Mouse (Mus musculus): ENCODE measurements around the gene Sf3a3.
A peak's percentile ranks its signal among the peaks of the same experiment; 100 is the strongest.
"Not testable (repeated sequence)": the region's sequence is repeated elsewhere in the genome, so short reads cannot be mapped to it uniquely, and the experiment has no call there.

The Sf3a3 gene

DNA sequence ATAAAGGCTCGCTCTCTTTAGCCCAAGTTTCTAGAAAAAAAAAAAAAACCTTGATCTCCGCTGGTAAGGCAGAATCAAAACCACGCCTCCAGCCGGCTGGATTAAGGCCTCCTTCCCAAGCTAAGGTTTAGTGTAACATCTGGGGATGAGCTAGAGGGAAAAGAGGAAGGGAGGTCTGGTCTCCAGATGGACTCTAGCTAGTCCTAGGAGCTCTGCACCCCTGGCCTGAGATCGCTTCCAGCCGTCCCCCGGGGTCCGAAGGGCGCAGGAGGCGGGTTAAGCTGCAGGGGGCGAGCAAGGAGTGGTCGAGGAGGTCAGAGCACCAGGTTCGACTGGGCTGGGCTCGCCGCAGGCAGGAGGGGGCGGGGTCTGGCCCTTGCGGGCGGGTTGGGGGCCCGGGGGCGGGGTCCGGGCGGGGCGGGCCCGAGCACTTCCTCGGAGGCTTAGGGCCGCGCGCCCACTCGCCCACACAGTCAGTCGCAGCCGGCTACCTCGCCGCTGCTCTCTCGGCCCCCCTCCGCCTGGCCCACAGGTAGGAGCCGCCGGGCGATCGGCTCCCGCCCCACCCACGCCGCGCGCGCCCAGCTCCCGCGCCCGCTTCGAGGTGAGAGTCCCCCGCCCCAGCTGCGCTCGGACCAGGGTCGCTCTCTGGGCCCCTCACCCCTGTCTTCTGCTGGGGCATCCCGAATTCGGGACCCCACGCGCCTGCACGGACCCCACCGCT, 14.2 kb upstream of the Sf3a3 start, which contains the start of gene Fhl3:
Fhl3 (plus strand) TSS at position 454 of the 724 bp plus-strand sequence.
- peak; percentile 85 for DNase-seq (ENCODE audit: low read depth, low spot score)

DNA sequence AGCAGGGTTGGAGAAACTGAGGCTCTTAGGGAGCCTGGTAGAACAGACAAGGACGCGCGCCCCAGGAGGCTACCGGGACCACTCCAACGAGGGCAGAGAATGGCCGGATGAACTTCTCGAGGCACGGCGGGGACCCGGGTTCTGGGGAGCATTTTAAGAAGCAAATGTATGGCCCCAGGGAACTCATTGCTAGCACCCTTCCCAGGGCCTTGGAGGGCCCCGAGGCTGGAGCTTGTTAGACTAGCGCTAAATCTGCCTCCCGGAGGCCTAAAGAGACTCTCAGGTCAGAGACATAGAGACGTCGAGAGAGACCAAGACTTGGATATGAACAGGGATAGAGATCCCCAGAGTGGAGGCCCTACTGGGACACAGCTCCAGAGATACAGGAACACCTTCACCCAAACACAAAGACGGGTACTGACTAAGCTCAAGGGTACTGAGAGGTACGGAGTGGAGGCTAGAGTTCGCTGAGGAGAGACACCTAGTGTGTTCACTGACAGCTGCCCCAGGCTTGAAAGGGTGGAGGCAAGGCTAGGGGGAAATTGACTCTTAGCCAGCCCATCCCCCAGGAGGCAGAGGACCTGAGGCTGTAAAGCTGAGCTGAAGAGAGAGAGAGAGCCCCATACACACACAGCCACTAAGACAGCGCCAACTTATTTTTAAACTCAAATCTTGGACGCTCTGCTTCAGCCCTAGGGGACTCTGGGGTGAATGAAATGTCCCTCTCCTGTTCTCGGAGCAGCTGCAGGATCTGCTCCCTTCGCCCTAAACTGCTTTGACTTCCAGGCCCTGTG, 13.3 kb upstream of the Sf3a3 start:
- peak; percentile 87 for DNase-seq (ENCODE audit: low read depth, low spot score)

DNA sequence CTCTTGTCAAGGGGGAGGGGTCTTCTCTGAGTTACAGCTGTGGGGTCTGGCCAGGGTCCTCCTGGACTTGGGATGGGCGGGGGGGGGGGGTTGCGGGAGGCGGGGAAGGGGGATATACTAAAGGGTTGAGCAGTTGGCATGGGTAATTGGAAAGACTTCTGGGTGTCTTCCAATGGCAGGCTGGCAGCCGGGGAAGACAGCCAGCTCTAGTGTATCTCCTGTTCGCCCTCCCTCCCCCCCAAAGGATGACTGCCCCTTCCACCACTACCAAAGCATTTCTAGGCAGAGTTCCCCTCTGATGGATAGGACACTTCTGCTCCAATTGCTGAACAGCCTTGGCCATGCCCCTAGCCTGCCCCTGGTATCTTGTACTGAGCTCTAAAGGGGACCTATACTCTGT, 12.7 kb upstream of the Sf3a3 start:
- DNase-seq (ENCODE audit: low read depth, low spot score) = peak; percentile 16

DNA sequence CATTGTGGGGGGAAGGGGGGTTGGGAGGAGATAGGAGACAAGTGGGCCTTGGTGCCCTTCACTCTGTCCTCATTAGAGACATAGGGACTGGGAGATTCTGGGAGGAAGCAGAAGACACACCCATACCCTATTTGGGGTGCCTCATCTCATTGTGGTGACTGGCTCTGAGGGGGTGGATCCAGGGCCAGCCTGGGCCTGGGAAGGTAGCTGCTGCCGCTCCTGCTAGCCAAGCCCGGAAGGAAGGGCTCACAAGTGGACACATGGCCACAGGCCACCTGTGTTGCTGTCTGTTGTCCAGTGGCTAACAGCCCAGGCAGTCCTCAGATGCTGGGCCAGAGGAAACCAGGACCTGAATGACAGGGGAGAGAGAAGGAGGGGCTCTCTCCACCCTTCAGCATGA, 11.2 kb upstream of the Sf3a3 start:
- no peak for DNase-seq (ENCODE audit: low read depth, low spot score)

DNA sequence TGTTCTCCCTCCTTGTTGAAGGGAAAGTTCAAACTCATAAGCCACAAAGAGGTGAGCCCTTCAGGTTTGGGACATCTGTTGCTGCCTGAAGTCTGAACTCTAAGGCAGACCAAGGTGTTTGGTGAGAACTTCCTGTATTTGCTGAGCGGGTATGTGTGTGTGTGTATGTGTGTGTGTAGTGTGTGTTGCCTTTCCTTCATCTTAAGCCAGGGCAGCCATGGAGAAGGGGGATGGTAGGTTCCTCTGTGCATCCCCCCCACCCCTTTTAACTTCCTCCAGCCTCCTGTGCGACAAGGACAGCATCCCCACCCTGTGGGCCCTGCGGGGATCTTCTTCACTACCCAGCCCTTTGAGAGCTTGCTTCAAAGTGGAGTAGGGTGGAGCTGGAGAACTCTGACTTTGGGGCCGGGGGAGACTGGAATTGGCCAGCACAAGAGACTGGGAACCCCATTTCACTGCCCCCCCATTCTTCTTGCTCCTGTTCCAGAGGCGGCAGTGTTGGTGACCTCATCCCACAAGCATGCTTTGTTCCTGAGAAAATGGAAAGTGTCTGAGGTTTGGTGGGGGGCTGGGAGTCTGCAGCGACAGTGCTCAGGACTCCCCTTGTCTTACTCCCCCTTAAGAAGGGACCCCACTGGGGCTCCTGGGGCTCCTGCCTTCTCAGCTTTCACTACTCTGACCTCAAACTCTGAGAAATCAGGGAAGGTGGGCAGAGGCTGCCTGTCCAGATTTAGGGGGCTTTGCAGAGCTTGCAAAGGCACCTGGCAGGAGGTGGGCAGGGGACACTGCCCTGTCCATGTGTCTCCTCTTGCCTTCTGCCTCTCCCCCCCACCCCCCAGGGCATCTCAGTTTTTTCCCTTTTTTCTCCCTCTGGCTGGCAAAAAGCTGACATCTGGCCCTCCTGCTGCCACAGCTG, 10.4 kb upstream of the Sf3a3 start:
- peak; percentile 80 for DNase-seq (ENCODE audit: low read depth, low spot score)

DNA sequence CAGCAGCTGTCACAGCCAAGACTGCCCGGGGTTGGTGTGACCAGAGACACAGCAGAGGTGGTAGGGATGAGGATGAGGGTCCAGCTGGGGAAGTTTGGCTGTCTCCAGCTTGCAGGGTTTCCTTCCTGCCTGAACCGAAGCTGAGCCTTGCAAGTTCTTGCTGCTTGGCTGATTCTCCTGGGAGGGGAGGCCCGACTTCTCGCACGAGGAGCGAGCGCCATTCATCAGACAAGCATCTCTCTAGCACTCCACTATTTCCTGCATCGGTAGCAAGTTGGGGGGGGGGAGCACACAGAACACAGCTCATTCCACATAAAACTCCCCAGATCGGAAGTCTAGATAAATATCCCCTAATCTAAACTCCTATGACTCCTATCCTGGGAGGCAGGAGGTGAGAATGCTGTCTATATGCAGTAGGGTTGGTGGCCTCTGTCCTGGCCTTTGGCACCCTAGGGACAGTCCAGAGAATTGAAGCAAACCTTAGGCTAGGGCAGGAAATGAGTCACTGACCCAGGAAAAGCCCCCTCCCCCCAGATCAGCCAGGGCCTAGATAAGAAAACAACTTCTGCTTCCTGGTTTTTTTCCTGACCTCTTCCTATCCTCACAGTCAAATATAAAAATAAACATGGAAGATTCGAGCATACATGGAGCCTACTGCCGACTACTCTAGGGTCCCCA, 9.6 kb upstream of the Sf3a3 start:
- peak; percentile 69 for DNase-seq (ENCODE audit: low read depth, low spot score)

DNA sequence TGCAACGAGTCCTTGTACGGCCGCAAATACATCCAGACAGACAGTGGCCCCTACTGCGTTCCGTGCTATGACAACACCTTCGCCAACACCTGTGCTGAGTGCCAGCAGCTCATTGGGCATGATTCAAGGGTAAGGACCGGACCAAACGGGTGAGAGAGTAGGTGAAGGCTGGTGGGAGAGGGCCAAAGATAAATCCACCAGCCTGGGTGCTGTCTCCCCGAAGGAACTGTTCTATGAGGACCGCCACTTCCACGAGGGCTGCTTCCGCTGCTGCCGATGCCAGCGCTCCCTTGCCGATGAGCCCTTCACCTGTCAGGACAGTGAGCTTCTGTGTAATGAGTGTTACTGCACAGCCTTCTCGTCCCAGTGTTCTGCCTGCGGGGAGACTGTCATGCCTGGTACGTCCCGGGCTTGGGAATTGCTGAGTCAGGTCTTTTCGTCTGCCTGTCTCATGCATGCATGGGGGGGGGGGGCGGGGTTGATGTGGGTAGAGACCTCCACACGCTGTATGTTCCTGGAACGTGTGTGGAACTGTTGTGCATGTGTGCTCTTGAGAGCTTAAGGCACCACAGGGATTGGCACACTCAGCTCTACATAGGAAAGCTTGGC, 8.8 kb upstream of the Sf3a3 start:
- no peak for DNase-seq (ENCODE audit: low read depth, low spot score)

DNA sequence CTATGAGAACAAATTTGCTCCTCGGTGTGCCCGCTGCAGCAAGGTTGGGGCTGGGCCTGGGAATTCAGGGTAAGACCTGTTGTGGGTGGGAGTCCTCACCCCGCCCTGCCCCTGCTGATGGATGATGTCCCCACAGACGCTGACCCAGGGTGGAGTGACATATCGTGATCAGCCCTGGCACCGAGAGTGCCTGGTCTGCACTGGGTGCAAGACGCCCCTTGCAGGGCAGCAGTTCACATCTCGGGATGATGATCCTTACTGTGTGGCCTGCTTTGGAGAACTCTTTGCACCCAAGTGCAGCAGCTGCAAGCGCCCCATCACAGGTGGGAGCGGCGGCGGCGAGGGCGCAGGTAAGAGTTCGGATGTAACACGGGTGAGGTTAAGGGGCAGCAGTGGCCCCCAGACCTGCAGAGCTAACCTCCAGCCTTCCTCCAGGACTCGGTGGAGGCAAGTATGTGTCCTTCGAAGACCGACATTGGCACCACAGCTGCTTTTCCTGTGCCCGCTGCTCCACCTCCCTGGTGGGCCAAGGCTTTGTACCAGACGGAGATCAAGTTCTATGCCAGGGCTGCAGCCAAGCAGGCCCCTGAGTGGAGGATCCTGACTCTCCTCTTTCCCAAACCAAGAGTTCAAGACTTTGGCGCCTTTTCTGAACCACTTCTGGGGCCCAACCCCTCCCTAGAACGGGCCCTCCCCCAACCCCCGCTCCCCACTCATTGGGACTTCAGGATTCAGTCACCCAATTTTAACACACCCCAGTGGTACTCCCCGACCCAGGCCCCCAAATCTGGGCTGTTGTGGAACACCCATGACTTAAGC, 7.0 kb upstream of the Sf3a3 start:
- peak; percentile 8 for DNase-seq (ENCODE audit: low read depth, low spot score)

DNA sequence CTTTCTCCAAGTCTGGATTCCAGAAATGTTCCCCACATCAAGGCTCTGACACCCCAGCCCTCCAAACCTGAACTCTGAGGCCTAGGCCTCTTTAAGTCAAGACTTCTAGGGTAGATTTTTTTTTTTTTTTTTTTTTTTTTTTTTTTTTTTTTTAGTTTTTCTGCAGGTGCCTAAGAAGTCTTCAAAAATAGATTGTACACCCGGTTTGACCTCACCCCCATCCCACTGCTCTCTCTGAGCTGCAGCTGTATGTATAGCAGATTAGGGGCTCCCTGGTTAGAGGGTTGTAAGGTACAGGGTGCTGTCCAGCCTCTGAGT, 6.4 kb upstream of the Sf3a3 start:
- not testable (repeated sequence) for DNase-seq (ENCODE audit: low read depth, low spot score)

DNA sequence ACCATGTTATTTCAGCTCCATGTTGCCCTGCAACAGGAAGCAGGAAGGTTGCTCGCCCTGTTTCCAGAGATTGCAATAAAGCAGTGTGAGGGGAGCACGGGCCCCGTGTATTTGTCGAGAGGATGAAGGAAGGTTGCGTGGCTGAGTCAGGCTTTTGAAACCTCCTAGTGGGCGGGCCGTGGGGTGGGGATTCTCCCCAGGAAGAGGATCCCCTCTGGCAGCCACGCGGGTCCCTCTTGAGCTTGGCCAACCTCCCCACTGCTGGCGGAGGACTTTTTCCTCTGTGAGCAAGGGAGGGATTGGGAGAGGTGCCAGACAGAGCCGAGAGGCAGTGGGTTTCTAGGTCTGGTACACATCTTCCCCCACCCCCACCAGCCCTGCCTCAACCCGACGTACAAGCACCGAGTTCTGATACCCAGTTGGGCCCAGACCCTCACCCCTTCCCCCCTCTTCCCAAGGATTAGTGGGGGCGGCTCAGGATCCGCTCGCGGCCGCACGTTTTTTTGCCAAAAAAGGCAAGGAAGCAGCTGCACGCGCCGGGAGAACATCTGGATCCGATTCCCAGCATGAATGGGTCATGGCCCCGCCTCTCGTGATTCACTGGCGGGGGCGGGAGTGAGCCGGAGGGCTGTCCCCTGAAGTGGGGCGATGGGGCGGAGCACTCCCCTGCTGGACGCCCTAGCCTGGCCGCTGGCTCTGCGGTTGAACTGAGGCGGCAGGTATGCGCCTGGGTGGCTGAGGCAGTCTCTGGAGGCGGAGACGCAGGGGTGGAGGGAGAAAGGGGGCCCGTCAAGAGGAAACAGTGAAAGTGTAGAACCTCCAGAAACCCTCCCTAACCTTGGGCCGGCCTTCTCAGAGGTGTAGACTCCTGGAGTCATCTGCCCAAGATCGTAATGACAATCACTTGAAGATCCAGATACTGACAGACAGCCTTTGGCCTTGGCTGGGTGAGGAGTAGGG, 5.8 kb upstream of the Sf3a3 start:
- DNase-seq (ENCODE audit: low read depth, low spot score) = peak; percentile 96

DNA sequence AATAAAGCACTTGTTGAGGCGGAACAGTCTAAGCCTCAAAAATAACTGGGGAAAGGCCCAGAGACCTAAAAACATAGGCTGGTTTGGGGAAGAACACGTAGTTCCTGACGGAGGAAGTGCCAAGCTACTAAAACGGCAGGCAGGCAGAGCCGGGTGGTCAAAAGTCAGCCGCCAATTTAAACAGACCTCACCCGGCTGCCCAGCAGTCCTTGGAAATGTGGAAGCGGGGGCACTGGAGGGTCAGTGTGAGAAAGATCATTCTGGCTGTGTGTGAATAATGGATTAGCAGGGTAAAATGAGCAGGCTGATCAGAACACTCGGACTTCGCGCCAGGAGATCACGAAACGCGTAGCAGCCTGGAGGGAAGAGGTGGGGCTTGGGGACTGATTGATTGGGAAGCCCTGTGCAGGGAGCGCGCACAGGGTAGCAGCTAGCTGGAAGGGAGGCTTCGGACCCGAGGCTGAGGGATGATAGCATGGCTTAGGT, 4.6 kb upstream of the Sf3a3 start:
- DNase-seq (ENCODE audit: low read depth, low spot score) = peak; percentile 81

DNA sequence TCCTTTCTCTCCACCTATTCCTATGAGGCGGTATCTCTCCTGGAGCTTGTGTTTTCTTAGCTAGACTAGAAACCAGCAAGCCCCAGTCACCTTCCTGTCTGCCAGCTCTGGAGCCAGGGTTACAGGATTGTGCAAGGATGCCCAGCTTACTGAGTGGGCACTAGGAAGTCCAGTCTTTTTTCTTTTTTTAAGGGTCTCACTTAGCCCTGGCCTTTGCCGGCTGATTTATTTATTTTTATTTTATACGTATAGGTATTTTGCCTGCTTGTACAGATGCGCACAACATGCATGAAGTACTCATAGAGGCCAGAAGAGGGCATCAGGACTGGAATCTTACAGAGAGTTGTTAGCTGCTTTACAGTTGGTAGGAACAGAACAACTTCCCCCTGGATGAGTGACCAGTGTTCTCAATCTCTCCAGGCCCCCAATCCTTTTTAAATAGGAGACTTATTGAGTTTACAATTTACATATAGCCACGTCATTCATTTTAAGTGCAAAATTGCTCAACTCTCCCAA, 3.7 kb upstream of the Sf3a3 start:
- DNase-seq (ENCODE audit: low read depth, low spot score) = peak; percentile 83

DNA sequence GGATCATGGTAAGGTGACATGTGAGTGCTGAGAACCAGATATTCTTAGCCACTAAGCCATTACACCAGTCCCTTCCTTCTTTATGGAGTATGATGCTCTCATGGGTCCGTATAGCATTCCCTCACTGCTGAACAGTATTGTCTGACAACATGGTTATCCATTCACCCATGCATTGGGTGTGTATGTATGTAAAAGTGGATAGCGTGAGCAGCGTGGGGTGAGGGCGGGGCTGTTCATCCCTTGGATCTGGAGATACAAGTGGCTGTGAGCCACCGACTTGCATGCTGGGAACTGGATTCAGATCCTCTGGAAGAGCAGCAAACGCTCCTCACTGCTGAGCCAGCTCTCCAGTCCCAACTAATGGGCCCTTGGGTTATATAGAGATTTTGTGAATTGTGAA, 2.0 kb upstream of the Sf3a3 start:
- no peak for DNase-seq (ENCODE audit: low read depth, low spot score)

DNA sequence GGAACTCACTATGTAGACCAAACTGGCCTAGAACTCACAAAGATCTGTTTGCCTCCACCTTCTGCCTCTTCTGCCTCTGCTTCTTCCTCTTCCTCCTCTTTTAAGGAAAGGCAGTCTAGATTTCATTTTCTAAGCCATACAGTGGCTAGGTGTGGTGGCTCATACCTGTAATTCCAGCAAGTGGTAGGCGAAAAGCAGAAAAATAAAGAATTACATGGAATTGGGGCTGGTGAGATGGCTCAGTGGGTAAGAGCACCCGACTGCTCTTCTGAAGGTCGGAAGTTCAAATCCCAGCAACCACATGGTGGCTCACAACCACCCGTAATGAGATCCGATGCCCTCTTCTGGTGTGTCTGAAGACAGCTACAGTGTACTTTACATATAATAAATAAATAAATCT, 726 bp upstream of the Sf3a3 start:
- DNase-seq (ENCODE audit: low read depth, low spot score) = not testable (repeated sequence)

DNA sequence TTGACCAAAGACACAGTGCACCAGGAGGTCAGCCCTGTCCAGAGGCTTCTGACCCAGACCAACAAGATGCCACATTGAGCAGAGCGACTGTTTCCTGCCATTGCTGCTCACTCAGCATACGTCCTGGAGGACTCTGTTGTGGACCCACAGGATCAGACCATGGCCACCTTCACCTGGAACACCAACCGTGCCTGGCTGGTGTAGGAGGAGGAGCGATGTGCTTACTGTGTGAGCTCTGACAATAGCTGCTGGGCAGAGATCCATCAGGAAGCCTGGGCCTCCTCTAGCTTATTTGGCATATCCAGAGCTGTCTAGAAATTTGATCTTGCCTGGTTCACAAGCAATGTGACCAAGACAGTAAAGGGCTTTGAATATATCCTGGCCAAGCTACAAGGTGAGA, 4.5 kb downstream of the Sf3a3 start:
- no peak for DNase-seq (ENCODE audit: low read depth, low spot score)

DNA sequence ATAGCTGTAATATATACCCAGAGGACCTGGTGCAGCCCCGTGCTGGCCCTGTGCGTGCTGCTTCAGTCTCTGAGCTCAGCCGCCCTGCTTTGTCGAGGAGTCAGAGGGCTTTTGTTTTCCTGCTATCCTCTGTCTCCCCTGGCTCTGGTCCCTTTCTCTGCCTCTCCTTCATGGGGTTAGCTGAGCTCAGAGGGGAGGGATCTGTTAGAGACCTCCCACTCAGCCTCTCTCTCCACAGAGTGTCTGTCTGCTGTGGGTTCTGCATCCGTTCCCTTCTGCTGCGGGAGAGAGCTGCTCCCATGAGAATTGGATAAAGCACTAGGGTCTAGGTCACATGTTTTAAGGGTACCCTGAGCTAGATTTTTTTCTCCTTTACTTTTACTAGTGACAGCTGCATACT, 11.5 kb downstream of the Sf3a3 start:
- no peak for DNase-seq (ENCODE audit: low read depth, low spot score)

DNA sequence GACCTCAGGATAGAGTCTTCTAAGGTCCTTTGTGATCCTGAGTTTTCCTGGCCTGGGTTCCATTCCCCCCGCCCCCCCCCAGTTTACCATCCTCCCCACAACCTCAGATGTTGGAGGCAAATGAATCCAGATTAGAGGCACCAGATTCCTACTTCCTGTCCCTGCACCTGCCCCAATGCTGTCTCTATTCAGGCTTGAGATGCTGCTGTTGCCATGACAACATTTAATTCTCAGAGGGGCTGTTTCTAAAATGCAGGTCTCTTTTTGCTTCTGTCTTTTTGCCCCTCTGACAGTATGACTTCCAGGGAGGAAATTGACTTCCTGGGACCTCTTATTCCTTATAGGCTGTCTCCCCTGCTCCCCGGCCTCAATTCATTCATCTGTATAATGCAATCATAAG, 22.4 kb downstream of the Sf3a3 start:
- DNase-seq (ENCODE audit: low read depth, low spot score) = no peak

DNA sequence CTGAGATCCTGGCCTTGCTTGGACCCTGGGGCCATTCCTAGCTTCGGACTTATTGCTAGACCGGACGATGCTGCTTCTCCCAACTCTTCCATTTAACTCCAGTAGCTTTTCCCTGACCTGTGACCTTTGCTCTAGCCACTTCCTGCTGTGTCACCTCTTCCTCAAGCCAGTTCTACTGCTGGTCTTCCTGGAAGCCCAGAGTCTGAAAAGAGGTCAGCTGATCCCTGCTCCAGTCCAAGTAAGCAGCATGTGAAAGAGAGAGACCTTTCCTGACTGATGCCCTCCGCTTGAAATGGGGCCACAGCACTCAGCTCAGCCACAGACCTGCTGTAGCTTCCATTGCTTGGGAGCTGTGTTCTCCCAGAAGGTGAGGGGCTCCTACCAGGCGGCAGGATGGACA, 22.9 kb downstream of the Sf3a3 start:
- no peak for DNase-seq (ENCODE audit: low read depth, low spot score)

DNA sequence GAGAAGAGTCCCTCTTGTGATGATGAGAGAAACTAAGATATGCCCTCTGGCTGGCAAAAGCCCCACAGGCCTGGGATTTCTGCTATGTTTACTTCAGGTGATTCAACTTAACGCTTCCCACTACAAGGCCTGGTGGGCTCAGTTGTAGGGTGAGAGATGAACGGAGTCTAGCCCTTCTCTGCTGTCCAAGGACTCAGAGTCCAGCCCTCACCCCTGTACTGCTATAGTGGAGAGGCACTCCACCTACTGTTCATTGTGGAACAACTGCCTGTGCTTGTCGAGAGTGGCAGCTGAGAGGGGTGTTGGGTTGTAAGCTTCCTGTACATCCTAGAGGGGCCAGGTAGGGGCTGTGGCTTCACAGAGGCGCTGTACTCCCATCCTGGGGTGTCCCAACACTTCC, 23.4 kb downstream of the Sf3a3 start:
- no peak for DNase-seq (ENCODE audit: low read depth, low spot score)

Measured in A20 (cell line).